Mouse (Mus musculus) liver, adult 2 months (tissue): Measurements from ENCODE around the gene Rpia.

Experiments used
- CTCF ChIP-seq: fragments of 200-500 bp; IDR thresholded peaks from 2 replicates; pipeline ENCODE4 v1.5.1; 2011; ENCODE audit warnings: low read depth, low read length, control low read depth
- POLR2A ChIP-seq: fragments of 200-500 bp; IDR thresholded peaks from 2 replicates; pipeline ENCODE4 v1.6.1; 2011; ENCODE audit warnings: low read length, control low read depth; ENCODE audit not compliant: insufficient read depth; ENCODE audit errors: extremely low read depth

GRCm38 (mm10) chr6:70735528-70735927, 56.5 kb downstream of the Rpia start:
- no peak for TF ChIP-seq CTCF
- TF ChIP-seq POLR2A, result no peak
